Mouse (Mus musculus) intestine, embryonic 16.5 days (tissue): ENCODE measurements around the gene Bpifa5. TPM values are rescaled to one million over a fixed set of nuclear protein-coding genes. Genes with fewer than 3 reads are reported as not detected.
A peak's percentile ranks its signal among the peaks of the same experiment; 100 is the strongest.

Experiments
- ATAC-seq: fragments of 200-750 bp; cut with Nextera tagmentation; 2 replicates; pipeline ENCODE4 v1.8.0; 2017; ENCODE audit warnings: moderate TSS enrichment, moderate library complexity
- H3K27ac ChIP-seq: fragments of 300-500 bp; sonication (generic); 2 replicates; pipeline ENCODE4 v1.5.1; 2014; ENCODE audit warnings: mild to moderate bottlenecking, low read length
- H3K27me3 ChIP-seq: fragments of 300-500 bp; sonication (generic); replicated peaks from 2 replicates; pipeline ENCODE4 v1.6.1; 2014; ENCODE audit warnings: low read length, control low read depth, mixed read lengths; ENCODE audit not compliant: control insufficient read depth, insufficient read depth
- H3K36me3 ChIP-seq: fragments of 300-500 bp; sonication (generic); 2 replicates; pipeline ENCODE4 v1.6.1; 2014; ENCODE audit warnings: low read length, control low read depth; ENCODE audit not compliant: control insufficient read depth, insufficient read depth
- H3K4me1 ChIP-seq: fragments of 300-500 bp; sonication (generic); 2 replicates; pipeline ENCODE4 v1.6.1; 2014; ENCODE audit warnings: low read length, control low read depth, mixed read lengths; ENCODE audit not compliant: control insufficient read depth, insufficient read depth
- H3K4me2 ChIP-seq: fragments of 300-500 bp; sonication (generic); 2 replicates; pipeline ENCODE4 v1.6.1; 2014; ENCODE audit warnings: low read depth, low read length, control low read depth
- H3K4me3 ChIP-seq: fragments of 300-500 bp; sonication (generic); 2 replicates; pipeline ENCODE4 v1.5.1; 2014; ENCODE audit warnings: mild to moderate bottlenecking, low read length
- H3K9ac ChIP-seq: fragments of 300-500 bp; sonication (generic); 2 replicates; pipeline ENCODE4 v1.6.1; 2014; ENCODE audit warnings: low read depth, low read length
- H3K9me3 ChIP-seq: fragments of 300-500 bp; sonication (generic); 2 replicates; pipeline ENCODE4 v1.6.1; 2016; ENCODE audit warnings: low read length, control low read depth; ENCODE audit not compliant: control insufficient read depth
- WGBS: fragments of 180-500 bp; shearing (Covaris S2); extraction: QIAGEN DNeasy Blood & Tissue Kit; methylation state at CpG from one replicate; pipeline ENCODE4 v1.1.7; 2014; 5-methylcytosine and 5-hydroxymethylcytosine counted together
- polyA plus RNA-seq: library from polyadenylated mRNA; unstranded; fragments of >200 nt; fragmentation: Nextera tagmentation; extraction: Ambion mirVana; gene quantifications from 2 replicates; pipeline ENCODE4 v1.2.1, GENCODE M21; 2015

Gene Bpifa5
- polyA plus RNA-seq, 1 experiment from 2014 or later = not detected

- no peak overlapping the region for H3K4me3 ChIP-seq
- H3K9me3 ChIP-seq = no peaks in the 10 kb centered on the region
- no peak overlapping the region for H3K9ac ChIP-seq
- H3K36me3 ChIP-seq = no peaks in the 10 kb centered on the region
- no peak overlapping the region for H3K4me2 ChIP-seq
- H3K4me1 ChIP-seq = no peaks in the 10 kb centered on the region
- 61% methylated on average over 5 of the region's 5 CpGs for WGBS
- no peaks in the 10 kb centered on the region for H3K27me3 ChIP-seq
- no peak overlapping the region for H3K27ac ChIP-seq
- no peak for ATAC-seq
These were observed 31.6 kb downstream of the Bpifa5 start for GRCm38 (mm10) chr2:154193994-154194504.

GRCm38 (mm10) chr2:154197036-154197435, 34.6 kb downstream of the Bpifa5 start:
- WGBS = 86% methylated on average over 9 of the region's 9 CpGs
- no peaks in the 10 kb centered on the region for H3K4me1 ChIP-seq
- no peak overlapping the region for H3K4me3 ChIP-seq
- no peaks in the 10 kb centered on the region for H3K9me3 ChIP-seq
- no peaks in the 10 kb centered on the region for H3K36me3 ChIP-seq
- ATAC-seq = no peak
- no peak overlapping the region for H3K27ac ChIP-seq
- no peak overlapping the region for H3K4me2 ChIP-seq
- H3K27me3 ChIP-seq = no peaks in the 10 kb centered on the region
- H3K9ac ChIP-seq = no peak overlapping the region

DNA sequence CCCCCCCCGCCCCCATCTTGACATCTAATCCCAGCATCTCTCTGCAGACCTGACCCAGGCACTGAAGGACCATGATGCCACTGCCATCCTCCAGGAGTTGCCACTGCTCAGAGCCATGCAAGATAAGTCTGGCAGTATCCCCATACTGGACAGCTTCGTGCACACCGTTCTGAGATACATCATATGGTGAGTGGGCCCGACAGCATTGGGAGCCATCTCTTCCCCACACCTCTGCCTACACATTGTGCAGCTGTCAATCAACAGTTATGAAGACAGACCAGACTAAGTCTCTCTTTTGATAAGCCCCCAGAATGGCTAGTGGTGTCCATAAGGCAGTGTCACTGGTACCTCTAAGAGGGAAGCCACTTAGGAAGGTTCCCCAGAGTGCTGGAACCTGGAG, 42.2 kb downstream of the Bpifa5 start:
- ATAC-seq = no peak
- H3K27ac ChIP-seq = no peak overlapping the region

GRCm38 (mm10) chr2:154206908-154207307, 44.5 kb downstream of the Bpifa5 start:
- no peak overlapping the region for H3K27ac ChIP-seq
- WGBS = 61% methylated on average over 7 of the region's 7 CpGs
- ATAC-seq = no peak

More for the DNA sequence above, 42.2 kb downstream of the Bpifa5 start:
- Histone ChIP-seq H3K4me1 (no peaks in the 10 kb centered on the region), H3K9ac (no peak overlapping the region), H3K36me3 (no peaks in the 10 kb centered on the region), H3K9me3 (no peaks in the 10 kb centered on the region), H3K4me3 (no peak overlapping the region), H3K4me2 (no peak overlapping the region), H3K27me3 (no peaks in the 10 kb centered on the region)
- WGBS = 90% methylated on average over 4 of the region's 4 CpGs

GRCm38 (mm10) chr2:154209112-154209511, 46.7 kb downstream of the Bpifa5 start:
- H3K27me3 ChIP-seq = no peaks in the 10 kb centered on the region
- no peak overlapping the region for H3K4me3 ChIP-seq
- no peaks in the 10 kb centered on the region for H3K4me1 ChIP-seq
- H3K36me3 ChIP-seq = no peaks in the 10 kb centered on the region
- no peak overlapping the region for H3K4me2 ChIP-seq
- WGBS = 3% methylated on average over 3 of the region's 3 CpGs
- H3K9ac ChIP-seq = no peak overlapping the region
- H3K9me3 ChIP-seq = no peaks in the 10 kb centered on the region
- ATAC-seq = no peak
- no peak overlapping the region for H3K27ac ChIP-seq

More at GRCm38 (mm10) chr2:154206908-154207307, 44.5 kb downstream of the Bpifa5 start:
- no peaks in the 10 kb centered on the region for H3K9me3 ChIP-seq
- H3K27me3 ChIP-seq = no peaks in the 10 kb centered on the region
- H3K4me2 ChIP-seq = no peak overlapping the region
- no peaks in the 10 kb centered on the region for H3K4me1 ChIP-seq
- H3K9ac ChIP-seq = no peak overlapping the region
- no peaks in the 10 kb centered on the region for H3K36me3 ChIP-seq
- H3K4me3 ChIP-seq = no peak overlapping the region

DNA sequence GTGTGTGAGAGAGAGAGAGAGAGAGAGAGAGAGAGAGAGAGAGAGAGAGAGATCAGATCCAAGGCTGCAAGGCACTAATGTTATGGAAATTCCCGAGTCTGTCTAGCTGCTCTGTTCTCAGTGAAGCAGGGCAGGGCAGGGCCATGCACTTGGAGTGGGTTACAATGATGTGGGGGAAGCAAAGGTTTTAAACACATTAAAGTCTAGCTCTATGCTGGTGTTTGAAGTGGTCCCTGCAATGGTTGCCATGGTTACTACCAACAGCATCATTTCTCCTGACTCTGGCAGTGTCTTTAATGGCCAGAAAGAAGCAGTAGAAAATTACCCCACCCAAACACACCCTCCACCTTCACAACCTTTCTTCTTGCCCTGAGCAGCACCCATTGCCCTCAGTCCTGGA, 48.7 kb downstream of the Bpifa5 start:
- no peak overlapping the region for H3K4me3 ChIP-seq
- H3K9me3 ChIP-seq = no peaks in the 10 kb centered on the region
- H3K27me3 ChIP-seq = no peaks in the 10 kb centered on the region
- H3K4me1 ChIP-seq = no peaks in the 10 kb centered on the region
- 32% methylated on average over 1 of the region's 1 CpGs for WGBS
- ATAC-seq = no peak
- no peak overlapping the region for H3K27ac ChIP-seq
- H3K36me3 ChIP-seq = no peaks in the 10 kb centered on the region
- no peak overlapping the region for H3K4me2 ChIP-seq
- no peak overlapping the region for H3K9ac ChIP-seq

DNA sequence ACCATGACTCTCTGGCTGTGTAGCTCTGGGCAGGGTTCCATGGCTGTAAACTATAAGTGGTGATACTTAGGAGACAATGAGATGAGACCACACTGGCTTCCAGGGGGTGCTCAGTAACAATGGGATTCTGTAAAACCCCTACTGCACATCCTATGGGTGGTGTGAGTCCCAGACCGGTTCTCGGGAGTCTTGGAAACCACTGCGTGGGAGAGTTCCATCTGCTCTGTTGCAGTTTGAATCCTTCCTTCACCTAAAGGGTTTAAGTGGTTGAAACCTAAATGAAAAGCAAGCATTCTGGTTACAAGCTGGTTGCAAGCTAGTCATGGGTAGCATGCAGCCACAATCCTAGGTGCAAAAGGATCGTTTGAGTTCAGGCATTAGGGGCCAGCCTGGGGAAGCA, 49.5 kb downstream of the Bpifa5 start:
- Histone ChIP-seq H3K4me3 (no peak overlapping the region), H3K36me3 (no peaks in the 10 kb centered on the region), H3K4me1 (no peaks in the 10 kb centered on the region), H3K4me2 (no peak overlapping the region), H3K9ac (no peak overlapping the region), H3K27ac (no peak overlapping the region), H3K27me3 (no peaks in the 10 kb centered on the region), H3K9me3 (no peaks in the 10 kb centered on the region)
- no peak for ATAC-seq
- 80% methylated on average over 4 of the region's 4 CpGs for WGBS

GRCm38 (mm10) chr2:154215191-154215590, 52.8 kb downstream of the Bpifa5 start:
- Histone ChIP-seq H3K27me3 (no peaks in the 10 kb centered on the region), H3K4me2 (no peak overlapping the region), H3K9ac (no peak overlapping the region), H3K36me3 (no peaks in the 10 kb centered on the region), H3K4me1 (no peaks in the 10 kb centered on the region), H3K4me3 (no peak overlapping the region), H3K27ac (no peak overlapping the region), H3K9me3 (no peaks in the 10 kb centered on the region)
- ATAC-seq = peak; percentile 46; the same call in 1 of the 2 replicates
- 17% methylated on average over 5 of the region's 5 CpGs for WGBS
